Mouse (Mus musculus): Measurements from ENCODE around the gene Apex1. TPM values are rescaled to one million over a fixed set of nuclear protein-coding genes. Genes with fewer than 3 reads are reported as not detected.

Apex1 gene
- 236 and 265 TPM in 2 replicates for polyA plus RNA-seq (2015; fragmentation: Nextera tagmentation; extraction: Ambion mirVana)

- under 1% methylated on average over 57 of the region's 57 CpGs for WGBS
- Histone ChIP-seq H3K4me3 (replicated peaks) (peak within 1 kb of the TSS; percentile 78), H3K4me2 (replicated peaks) (peak within 1 kb of the TSS; percentile 69), H3K9ac (peak within 1 kb of the TSS; percentile 77), H3K27me3 (replicated peaks) (no peaks in the 10 kb centered on the region), H3K27ac (peak within 1 kb of the TSS; percentile 93), H3K9me3 (no peaks in the 10 kb centered on the region), H3K36me3 (peaks cover 28% of the 10 kb centered on the region), H3K4me1 (replicated peaks) (peaks cover 13% of the 10 kb centered on the region; the same call in 1 of the 2 replicates)
- ATAC-seq, result peak; percentile 95
Measured at GRCm38 (mm10) chr14:50924281-50925064, at the start of gene Apex1, which contains the start of gene Osgep. Apex1 (plus strand) TSS chr14:50924968. Osgep (minus strand) TSS chr14:50924893.

- Histone ChIP-seq H3K27me3 (replicated peaks) (no peaks in the 10 kb centered on the region), H3K4me1 (replicated peaks) (0 out of 2 replicates have a peak, but pooled peaks cover 4% of the 10 kb centered on the region), H3K9ac (no peak overlapping the region), H3K27ac (no peak overlapping the region), H3K9me3 (no peaks in the 10 kb centered on the region), H3K4me2 (replicated peaks) (no peak overlapping the region), H3K36me3 (no peaks in the 10 kb centered on the region), H3K4me3 (replicated peaks) (no peak overlapping the region)
- peak; percentile 73 for ATAC-seq
- WGBS, result 79% methylated on average over 3 of the region's 3 CpGs
Measured at GRCm38 (mm10) chr14:50875175-50875574, 49.6 kb upstream of the Apex1 start.

GRCm38 (mm10) chr14:50875591-50876230 lies 49.1 kb upstream of the Apex1 start:
- Histone ChIP-seq H3K36me3 (no peaks in the 10 kb centered on the region), H3K27ac (no peak overlapping the region), H3K4me3 (replicated peaks) (no peak overlapping the region), H3K9ac (no peak overlapping the region), H3K9me3 (no peaks in the 10 kb centered on the region), H3K27me3 (replicated peaks) (no peaks in the 10 kb centered on the region), H3K4me1 (replicated peaks) (0 out of 2 replicates have a peak, but pooled peaks cover 2% of the 10 kb centered on the region), H3K4me2 (replicated peaks) (no peak overlapping the region)
- ATAC-seq, result peak; percentile 44; the same call in 1 of the 2 replicates
- WGBS, result 79% methylated on average over 6 of the region's 6 CpGs

GRCm38 (mm10) chr14:50876236-50876950 lies 48.4 kb upstream of the Apex1 start:
- Histone ChIP-seq H3K9me3 (no peaks in the 10 kb centered on the region), H3K9ac (no peak overlapping the region), H3K4me2 (replicated peaks) (no peak overlapping the region), H3K4me3 (replicated peaks) (no peak overlapping the region), H3K27me3 (replicated peaks) (no peaks in the 10 kb centered on the region), H3K36me3 (no peaks in the 10 kb centered on the region), H3K27ac (no peak overlapping the region), H3K4me1 (replicated peaks) (no peaks in the 10 kb centered on the region)
- no peak for ATAC-seq
- 87% methylated on average over 6 of the region's 6 CpGs for WGBS

GRCm38 (mm10) chr14:50891621-50892020 lies 33.1 kb upstream of the Apex1 start:
- ATAC-seq, result no peak
- Histone ChIP-seq H3K27ac (no peak overlapping the region), H3K4me1 (replicated peaks) (peaks cover 9% of the 10 kb centered on the region), H3K4me2 (replicated peaks) (no peak overlapping the region), H3K9ac (no peak overlapping the region), H3K27me3 (replicated peaks) (no peaks in the 10 kb centered on the region), H3K36me3 (no peaks in the 10 kb centered on the region), H3K4me3 (replicated peaks) (no peak overlapping the region), H3K9me3 (no peaks in the 10 kb centered on the region)
- WGBS, result 91% methylated on average over 8 of the region's 8 CpGs

GRCm38 (mm10) chr14:50892091-50892490 lies 32.7 kb upstream of the Apex1 start:
- Histone ChIP-seq H3K9ac (no peak overlapping the region), H3K9me3 (no peaks in the 10 kb centered on the region), H3K4me2 (replicated peaks) (no peak overlapping the region), H3K27ac (no peak overlapping the region), H3K4me1 (replicated peaks) (peaks cover 11% of the 10 kb centered on the region), H3K27me3 (replicated peaks) (0 out of 2 replicates have a peak, but pooled peaks cover 3% of the 10 kb centered on the region), H3K36me3 (no peaks in the 10 kb centered on the region), H3K4me3 (replicated peaks) (no peak overlapping the region)
- ATAC-seq, result no peak
- WGBS, result 86% methylated on average over 7 of the region's 7 CpGs

- H3K9me3 ChIP-seq, result no peaks in the 10 kb centered on the region
- H3K36me3 ChIP-seq, result no peaks in the 10 kb centered on the region
- no peak for ATAC-seq
- peaks cover 11% of the 10 kb centered on the region for H3K4me1 ChIP-seq (replicated peaks)
- 83% methylated on average over 22 of the region's 22 CpGs for WGBS
- 0 out of 2 replicates have a peak, but pooled peaks cover 3% of the 10 kb centered on the region for H3K27me3 ChIP-seq (replicated peaks)
- H3K4me3 ChIP-seq (replicated peaks), result no peak overlapping the region
- no peak overlapping the region for H3K9ac ChIP-seq
- no peak overlapping the region for H3K4me2 ChIP-seq (replicated peaks)
- H3K27ac ChIP-seq, result no peak overlapping the region
Measured at GRCm38 (mm10) chr14:50892541-50893459, 32.0 kb upstream of the Apex1 start.

- Histone ChIP-seq H3K27ac (no peak overlapping the region), H3K36me3 (no peaks in the 10 kb centered on the region), H3K4me3 (replicated peaks) (no peak overlapping the region), H3K27me3 (replicated peaks) (0 out of 2 replicates have a peak, but pooled peaks cover 3% of the 10 kb centered on the region), H3K4me1 (replicated peaks) (peaks cover 11% of the 10 kb centered on the region), H3K4me2 (replicated peaks) (no peak overlapping the region), H3K9ac (no peak overlapping the region), H3K9me3 (no peaks in the 10 kb centered on the region)
- no peak for ATAC-seq
Measured at GRCm38 (mm10) chr14:50895407-50895806, 29.4 kb upstream of the Apex1 start.

GRCm38 (mm10) chr14:50895985-50896746 lies 28.6 kb upstream of the Apex1 start:
- Histone ChIP-seq H3K27me3 (replicated peaks) (0 out of 2 replicates have a peak, but pooled peaks cover 3% of the 10 kb centered on the region), H3K36me3 (no peaks in the 10 kb centered on the region), H3K27ac (no peak overlapping the region), H3K9ac (peak overlapping the region; percentile 37), H3K4me3 (replicated peaks) (peak overlapping the region; percentile 44), H3K4me1 (replicated peaks) (peaks cover 11% of the 10 kb centered on the region), H3K4me2 (replicated peaks) (peak overlapping the region; percentile 94), H3K9me3 (no peaks in the 10 kb centered on the region)
- 15% methylated on average over 19 of the region's 19 CpGs for WGBS
- peak; percentile 67 for ATAC-seq

GRCm38 (mm10) chr14:50896747-50897373 lies 27.9 kb upstream of the Apex1 start:
- Histone ChIP-seq H3K9me3 (no peaks in the 10 kb centered on the region), H3K9ac (peak overlapping the region; percentile 37), H3K4me3 (replicated peaks) (peak overlapping the region; percentile 44), H3K36me3 (no peaks in the 10 kb centered on the region), H3K27me3 (replicated peaks) (0 out of 2 replicates have a peak, but pooled peaks cover 3% of the 10 kb centered on the region), H3K4me1 (replicated peaks) (peaks cover 11% of the 10 kb centered on the region), H3K27ac (no peak overlapping the region), H3K4me2 (replicated peaks) (peak overlapping the region; percentile 94)
- WGBS, result 16% methylated on average over 23 of the region's 23 CpGs
- peak; percentile 50 for ATAC-seq
